Mouse (Mus musculus) midbrain, embryonic 11.5 days (tissue): ENCODE measurements around the gene Rcsd1. TPM values are rescaled to one million over a fixed set of nuclear protein-coding genes. Genes with fewer than 3 reads are reported as not detected.

ENCODE experiments used
- ATAC-seq: fragments of 200-750 bp; cut with Nextera tagmentation; 2 replicates; pipeline ENCODE4 v1.8.0; 2017; ENCODE audit warnings: moderate TSS enrichment, moderate library complexity; ENCODE audit not compliant: low FRiP score
- DNase-seq: peaks from one replicate; pipeline ENCODE4 v3.0.0; 2015; ENCODE audit warnings: low spot score; ENCODE audit errors: missing footprints
- H3K27ac ChIP-seq: fragments of 300-500 bp; sonication (generic); 2 replicates; pipeline ENCODE4 v1.5.1; 2014; ENCODE audit warnings: low read depth, low read length
- H3K27me3 ChIP-seq: fragments of 300-500 bp; sonication (generic); 2 replicates; pipeline ENCODE4 v1.6.1; 2014; ENCODE audit warnings: mild to moderate bottlenecking, low read length, moderate library complexity, mixed read lengths; ENCODE audit not compliant: control insufficient read depth, insufficient read depth
- H3K36me3 ChIP-seq: fragments of 300-500 bp; sonication (generic); 2 replicates; pipeline ENCODE4 v1.6.1; 2014; ENCODE audit warnings: mild to moderate bottlenecking, low read length, moderate library complexity, mixed read lengths; ENCODE audit not compliant: control insufficient read depth, insufficient read depth
- H3K4me1 ChIP-seq: fragments of 300-500 bp; sonication (generic); 2 replicates; pipeline ENCODE4 v1.6.1; 2014; ENCODE audit warnings: low read length; ENCODE audit not compliant: control insufficient read depth, insufficient read depth
- H3K4me2 ChIP-seq: fragments of 300-500 bp; sonication (generic); 2 replicates; pipeline ENCODE4 v1.6.1; 2014; ENCODE audit warnings: mild to moderate bottlenecking, moderate library complexity
- H3K4me3 ChIP-seq: fragments of 300-500 bp; sonication (generic); 2 replicates; pipeline ENCODE4 v1.5.1; 2014; ENCODE audit warnings: low read depth, low read length
- H3K9ac ChIP-seq: fragments of 300-500 bp; sonication (generic); 2 replicates; pipeline ENCODE4 v1.6.1; 2014; ENCODE audit warnings: low read length
- H3K9me3 ChIP-seq: fragments of 300-500 bp; sonication (generic); 2 replicates; pipeline ENCODE4 v1.6.1; 2016; ENCODE audit warnings: low read length; ENCODE audit not compliant: control insufficient read depth
- WGBS: fragments of 180-500 bp; shearing (Covaris S2); extraction: QIAGEN DNeasy Blood & Tissue Kit; methylation state at CpG from one replicate; pipeline ENCODE4 v1.1.7; 2014; 5-methylcytosine and 5-hydroxymethylcytosine counted together
- polyA plus RNA-seq: library from polyadenylated mRNA; unstranded; fragments of >200 nt; fragmentation: Nextera tagmentation; extraction: Ambion mirVana; gene quantifications from 2 replicates; pipeline ENCODE4 v1.2.1, GENCODE M21; 2014

The Rcsd1 gene
- polyA plus RNA-seq, 1 experiment from 2014 or later: 5.9 TPM

- Histone ChIP-seq H3K36me3 (peaks cover 3% of the 10 kb centered on the region), H3K27me3 (no peaks in the 10 kb centered on the region), H3K4me2 (no peak overlapping the region), H3K4me3 (no peak overlapping the region), H3K27ac (peak overlapping the region; percentile 32; the same call in 1 of the 2 replicates), H3K9me3 (no peaks in the 10 kb centered on the region; the same call in 1 of the 2 replicates), H3K9ac (no peak overlapping the region), H3K4me1 (peaks cover 16% of the 10 kb centered on the region)
- ATAC-seq (peak; percentile 30; the same call in 1 of the 2 replicates), DNase-seq (peak; percentile 85)
- WGBS: 51% methylated on average over 9 of the region's 9 CpGs
Measured at GRCm38 (mm10) chr1:165618201-165618624, 91.3 kb downstream of the Rcsd1 start.

DNA sequence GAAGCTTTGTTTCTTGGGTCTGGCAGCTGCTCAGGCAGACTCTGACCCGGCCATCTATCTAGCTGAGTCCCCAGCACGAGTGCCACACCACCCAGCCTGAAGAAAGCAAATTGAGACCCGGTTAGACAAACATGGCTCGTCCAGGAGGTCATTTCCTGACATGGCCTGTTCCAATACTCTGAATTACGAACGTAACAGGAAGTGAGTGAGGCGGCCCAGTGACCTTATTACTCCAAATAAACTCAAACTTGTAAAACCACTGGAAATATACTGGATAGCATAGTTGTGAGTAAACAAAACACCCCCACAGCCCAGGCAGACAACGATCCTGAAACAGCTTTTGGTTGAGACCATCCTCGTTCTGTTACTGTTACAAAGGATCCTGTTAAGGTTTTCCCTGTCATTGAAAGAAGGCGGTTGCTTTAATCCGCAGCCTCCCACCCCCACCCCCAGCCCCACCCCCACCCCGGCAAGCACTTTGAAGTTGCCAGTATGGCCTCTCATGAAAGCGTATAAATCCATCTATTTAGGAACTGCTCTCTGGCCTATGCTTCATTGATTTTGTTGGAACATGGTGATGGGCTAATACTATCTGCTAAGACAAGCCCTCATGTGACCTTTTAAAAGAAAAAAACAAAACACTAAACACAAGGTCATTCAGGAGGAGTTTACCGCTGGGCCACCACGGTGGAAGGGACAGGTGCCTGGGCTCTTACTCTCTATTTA lies 92.2 kb downstream of the Rcsd1 start:
- Histone ChIP-seq H3K9me3 (no peaks in the 10 kb centered on the region; the same call in 1 of the 2 replicates), H3K36me3 (peaks cover 3% of the 10 kb centered on the region), H3K9ac (no peak overlapping the region), H3K27ac (peak overlapping the region; percentile 58; the same call in 1 of the 2 replicates), H3K4me3 (no peak overlapping the region), H3K4me2 (peak overlapping the region; percentile 18; the same call in 1 of the 2 replicates), H3K27me3 (no peaks in the 10 kb centered on the region), H3K4me1 (peaks cover 16% of the 10 kb centered on the region)
- peak; percentile 90 for DNase-seq
- WGBS: 8% methylated on average over 15 of the region's 15 CpGs
- peak; percentile 66 for ATAC-seq

DNA sequence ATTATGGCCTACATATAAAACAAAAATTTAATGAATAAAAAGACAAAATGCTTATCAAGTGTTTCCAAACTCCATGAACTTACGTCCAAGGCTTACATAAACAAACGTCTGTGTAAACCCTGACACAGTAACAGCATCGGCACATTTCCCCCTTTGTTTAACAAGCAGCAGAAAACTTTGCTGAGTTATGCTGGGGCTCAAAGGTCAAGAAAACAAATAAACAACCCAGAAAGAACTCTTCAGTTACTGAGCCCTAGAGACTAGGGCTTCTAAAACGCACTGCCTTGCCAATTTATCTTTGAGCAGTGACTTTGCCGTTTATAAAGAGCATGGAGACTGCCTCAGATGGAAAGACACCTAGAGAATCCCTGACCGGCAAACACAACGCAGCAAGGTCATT lies 92.9 kb downstream of the Rcsd1 start:
- Histone ChIP-seq H3K4me3 (no peak overlapping the region), H3K27ac (no peak overlapping the region), H3K9ac (no peak overlapping the region), H3K4me1 (peaks cover 16% of the 10 kb centered on the region), H3K27me3 (no peaks in the 10 kb centered on the region), H3K36me3 (peaks cover 3% of the 10 kb centered on the region), H3K9me3 (no peaks in the 10 kb centered on the region; the same call in 1 of the 2 replicates), H3K4me2 (no peak overlapping the region)
- ATAC-seq (no peak), DNase-seq (no peak)
- 52% methylated on average over 7 of the region's 7 CpGs for WGBS

- Histone ChIP-seq H3K27ac (no peak overlapping the region), H3K9ac (no peak overlapping the region), H3K36me3 (peaks cover 3% of the 10 kb centered on the region), H3K4me1 (peaks cover 29% of the 10 kb centered on the region), H3K9me3 (no peaks in the 10 kb centered on the region; the same call in 1 of the 2 replicates), H3K4me3 (no peak overlapping the region), H3K27me3 (no peaks in the 10 kb centered on the region), H3K4me2 (no peak overlapping the region)
- 90% methylated on average over 3 of the region's 3 CpGs for WGBS
- ATAC-seq (no peak), DNase-seq (no peak)
Measured at GRCm38 (mm10) chr1:165614793-165615192, 94.8 kb downstream of the Rcsd1 start.

- peaks cover 32% of the 10 kb centered on the region for H3K4me1 ChIP-seq
- ATAC-seq (no peak), DNase-seq (no peak)
- H3K27ac ChIP-seq: no peak overlapping the region
- 91% methylated on average over 4 of the region's 4 CpGs for WGBS
- H3K9me3 ChIP-seq: no peaks in the 10 kb centered on the region; the same call in 1 of the 2 replicates
- no peak overlapping the region for H3K4me3 ChIP-seq
- H3K9ac ChIP-seq: no peak overlapping the region
- H3K36me3 ChIP-seq: peaks cover 3% of the 10 kb centered on the region
- no peak overlapping the region for H3K4me2 ChIP-seq
- no peaks in the 10 kb centered on the region for H3K27me3 ChIP-seq
Measured at GRCm38 (mm10) chr1:165613926-165614325, 95.6 kb downstream of the Rcsd1 start.

DNA sequence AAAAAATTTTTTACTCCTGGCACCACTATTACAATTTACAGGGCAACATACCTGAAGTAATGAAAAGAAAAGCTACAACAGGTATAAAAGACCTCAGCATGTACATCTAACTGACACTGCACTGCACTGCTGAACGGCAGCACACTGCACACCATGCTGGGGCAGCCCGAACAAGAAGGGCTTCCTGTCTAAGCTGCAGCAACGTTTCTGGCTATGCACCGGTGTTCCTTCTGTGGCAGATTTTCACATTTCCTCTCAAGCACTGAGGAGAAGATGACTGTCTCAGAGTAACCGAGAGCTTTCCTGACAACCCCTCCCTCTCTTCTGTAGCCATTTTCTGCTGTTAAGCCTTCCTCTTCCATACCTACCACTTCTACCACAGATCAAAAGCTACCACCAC lies 96.8 kb downstream of the Rcsd1 start:
- Histone ChIP-seq H3K4me2 (no peak overlapping the region), H3K27ac (no peak overlapping the region), H3K9me3 (no peaks in the 10 kb centered on the region; the same call in 1 of the 2 replicates), H3K4me1 (peaks cover 24% of the 10 kb centered on the region), H3K36me3 (peaks cover 3% of the 10 kb centered on the region), H3K9ac (no peak overlapping the region), H3K27me3 (no peaks in the 10 kb centered on the region), H3K4me3 (no peak overlapping the region)
- no peak for DNase-seq
- 83% methylated on average over 5 of the region's 5 CpGs for WGBS
- ATAC-seq: no peak

DNA sequence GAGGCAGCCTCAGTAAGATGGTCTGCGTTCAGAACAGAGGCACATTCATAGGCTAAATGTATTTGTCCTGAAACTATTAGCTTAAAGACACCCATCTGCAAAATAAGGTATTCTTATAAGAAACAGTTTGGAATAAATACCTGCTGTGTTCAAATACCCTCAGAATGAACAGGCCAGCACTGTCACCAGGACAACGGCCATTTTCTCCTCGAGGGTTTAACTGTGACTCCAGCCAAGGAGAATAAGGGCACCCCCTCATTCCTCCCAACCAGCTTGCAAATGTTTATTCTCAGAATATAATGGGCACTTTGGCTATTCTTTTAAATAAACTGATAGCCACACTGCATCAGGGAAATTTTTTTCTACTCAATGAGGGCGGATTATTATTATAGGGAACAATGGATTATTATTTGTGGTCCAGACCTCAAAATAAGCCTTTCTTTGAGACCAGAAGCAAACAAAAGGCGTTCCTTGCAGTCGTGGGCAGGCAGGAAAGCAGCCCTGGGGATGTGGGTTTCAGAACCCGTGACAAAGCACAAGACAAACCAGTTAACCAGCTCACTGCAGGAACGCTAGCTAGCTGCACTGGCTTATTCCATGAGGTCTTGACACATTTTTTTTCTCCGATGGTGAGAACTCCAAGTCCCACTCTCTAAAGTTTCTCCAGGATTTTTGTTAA lies 99.1 kb downstream of the Rcsd1 start:
- ATAC-seq (peak; percentile 69), DNase-seq (no peak)
- Histone ChIP-seq H3K9me3 (no peaks in the 10 kb centered on the region; the same call in 1 of the 2 replicates), H3K4me3 (no peak overlapping the region), H3K4me2 (no peak overlapping the region), H3K27me3 (no peaks in the 10 kb centered on the region), H3K27ac (peak overlapping the region; percentile 50), H3K9ac (peak overlapping the region; percentile 33; the same call in 1 of the 2 replicates), H3K4me1 (peaks cover 16% of the 10 kb centered on the region), H3K36me3 (peaks cover 6% of the 10 kb centered on the region)
- 23% methylated on average over 9 of the region's 9 CpGs for WGBS

DNA sequence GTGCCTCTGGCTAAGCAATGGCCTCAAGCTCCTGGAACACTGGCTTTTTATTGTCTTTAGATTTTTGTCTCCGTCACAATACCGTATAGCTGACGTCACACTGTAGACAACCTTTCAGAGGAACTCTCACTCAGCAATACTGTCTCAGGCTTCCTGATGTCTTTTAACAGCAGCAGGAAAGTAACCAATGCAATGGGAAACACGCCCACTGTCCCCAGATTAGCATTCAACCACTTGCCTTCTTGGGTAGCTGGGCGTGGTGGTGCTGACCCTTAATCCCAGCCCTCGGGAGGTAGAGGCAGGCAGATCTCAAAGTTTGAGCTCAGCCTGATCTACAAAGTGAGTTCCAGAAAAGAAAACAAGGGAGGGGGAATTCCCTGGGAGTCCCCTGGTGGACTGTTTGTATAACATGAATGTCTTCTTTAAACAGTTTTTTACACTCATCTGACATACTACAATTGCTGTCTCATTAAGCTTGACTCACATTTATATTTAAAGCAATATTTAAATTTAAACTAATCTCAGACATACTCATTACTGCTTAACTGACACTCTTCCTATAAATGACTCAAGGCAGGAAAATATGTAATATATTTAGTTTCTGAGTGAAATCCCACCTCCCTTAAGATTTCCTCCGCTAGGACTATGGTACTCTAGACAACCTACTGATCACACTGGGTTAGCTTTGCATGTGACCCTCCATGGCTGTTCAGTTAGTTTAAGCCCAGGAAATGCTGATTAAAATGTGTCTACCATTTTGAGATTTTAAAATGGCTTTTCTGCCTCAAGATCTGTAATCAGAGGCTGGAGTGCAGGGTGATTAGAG lies 99.8 kb downstream of the Rcsd1 start:
- no peaks in the 10 kb centered on the region for H3K9me3 ChIP-seq
- H3K9ac ChIP-seq: peak overlapping the region; percentile 33; the same call in 1 of the 2 replicates
- H3K4me1 ChIP-seq: peaks cover 16% of the 10 kb centered on the region
- no peak for DNase-seq
- peak overlapping the region; percentile 50 for H3K27ac ChIP-seq
- WGBS: 51% methylated on average over 7 of the region's 7 CpGs
- H3K4me3 ChIP-seq: no peak overlapping the region
- peak; percentile 40 for ATAC-seq
- H3K36me3 ChIP-seq: peaks cover 3% of the 10 kb centered on the region; the same call in 1 of the 2 replicates
- H3K27me3 ChIP-seq: no peaks in the 10 kb centered on the region
- no peak overlapping the region for H3K4me2 ChIP-seq
